Mouse (Mus musculus): ENCODE measurements around the gene Smox.

Gene Smox

DNA sequence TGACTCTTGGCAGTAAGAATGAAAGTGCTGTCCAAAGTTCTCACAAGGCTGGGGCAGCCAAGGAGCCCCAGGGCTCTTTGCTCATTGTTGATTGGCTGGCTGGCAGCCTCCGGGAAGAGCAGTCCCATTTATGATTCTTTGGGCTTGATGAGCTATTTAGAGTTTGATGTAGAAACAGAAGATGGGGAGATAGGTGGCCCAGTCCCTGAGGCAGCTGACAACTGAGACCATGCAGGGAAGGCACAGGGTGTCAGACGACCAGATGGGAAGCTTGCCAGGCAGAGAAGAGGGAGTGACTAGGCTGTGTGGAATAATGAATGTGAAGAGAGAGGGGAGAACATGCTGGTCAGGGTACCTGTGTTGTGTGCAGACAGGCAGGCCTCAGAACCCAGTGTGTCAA lies 22.2 kb downstream of the Smox start:
- peak; percentile 73 for DNase-seq (ENCODE audit: inconsistent ontology term)

DNA sequence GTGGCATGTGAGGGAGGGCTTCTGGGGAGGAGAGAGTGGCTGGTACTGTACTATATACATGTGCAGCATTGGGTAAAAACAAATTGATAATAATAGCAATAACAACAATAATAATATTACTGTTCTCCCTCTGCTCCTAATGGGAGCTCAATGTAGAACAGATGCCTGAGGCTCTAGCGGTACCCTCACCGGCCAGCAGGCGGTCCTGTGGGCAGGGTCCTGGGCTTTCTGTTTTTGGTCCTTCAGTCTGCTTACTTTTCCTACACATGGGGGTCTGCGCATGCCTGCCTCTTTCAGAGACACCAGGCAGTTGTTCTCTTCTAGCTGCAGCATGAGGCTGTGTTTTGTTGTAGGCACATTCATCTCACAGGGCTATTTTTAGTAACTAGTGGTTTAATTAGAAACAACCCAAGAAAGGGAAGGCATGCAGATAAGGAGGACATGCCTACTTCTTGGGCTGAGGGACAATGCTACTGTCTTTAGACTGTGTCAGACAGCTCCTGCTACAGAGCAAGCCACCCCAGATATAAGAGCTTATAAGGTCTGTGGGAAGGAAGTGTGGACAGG lies 22.8 kb downstream of the Smox start:
- no peak for DNase-seq (ENCODE audit: inconsistent ontology term)

DNA sequence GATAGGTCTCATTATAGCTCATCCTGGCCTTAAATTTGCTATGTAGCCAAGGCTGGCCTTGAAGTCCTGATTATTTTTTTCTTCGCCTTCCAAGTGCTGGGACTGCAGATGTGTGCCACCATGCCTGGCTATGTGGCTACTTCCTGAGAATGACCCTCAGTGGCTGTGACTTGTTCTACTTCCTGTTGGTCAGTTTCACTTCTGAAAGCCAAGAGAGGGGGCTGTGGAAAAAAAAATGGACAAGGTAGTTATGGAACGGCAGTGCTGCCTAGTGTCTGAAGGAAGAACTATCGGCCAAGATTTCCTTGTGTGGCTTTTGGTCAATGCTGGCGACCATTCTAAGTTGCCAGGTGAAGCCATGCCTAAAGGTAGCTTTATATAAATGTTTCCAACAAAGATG lies 26.3 kb downstream of the Smox start:
- DNase-seq (ENCODE audit: inconsistent ontology term): no peak

- DNase-seq (ENCODE audit: inconsistent ontology term): no peak
These were observed 27.5 kb downstream of the Smox start for GRCm38 (mm10) chr2:131518790-131519189.

DNA sequence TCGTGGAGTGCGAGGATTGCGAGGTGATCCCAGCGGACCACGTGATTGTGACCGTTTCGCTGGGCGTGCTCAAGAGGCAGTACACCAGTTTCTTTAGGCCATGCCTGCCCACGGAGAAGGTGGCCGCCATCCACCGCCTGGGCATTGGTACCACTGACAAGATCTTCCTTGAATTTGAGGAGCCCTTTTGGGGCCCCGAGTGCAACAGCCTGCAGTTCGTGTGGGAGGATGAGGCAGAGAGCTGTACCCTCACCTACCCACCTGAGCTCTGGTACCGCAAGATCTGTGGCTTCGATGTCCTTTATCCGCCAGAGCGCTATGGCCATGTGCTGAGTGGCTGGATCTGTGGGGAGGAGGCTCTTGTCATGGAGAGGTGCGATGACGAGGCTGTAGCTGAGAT lies 29.4 kb downstream of the Smox start:
- no peak for DNase-seq (ENCODE audit: inconsistent ontology term)

- DNase-seq (ENCODE audit: inconsistent ontology term): no peak
These were observed 35.8 kb downstream of the Smox start for GRCm38 (mm10) chr2:131527061-131527460.

- DNase-seq (ENCODE audit: inconsistent ontology term): peak; percentile 58
These were observed 38.8 kb downstream of the Smox start for GRCm38 (mm10) chr2:131529898-131530622.

DNA sequence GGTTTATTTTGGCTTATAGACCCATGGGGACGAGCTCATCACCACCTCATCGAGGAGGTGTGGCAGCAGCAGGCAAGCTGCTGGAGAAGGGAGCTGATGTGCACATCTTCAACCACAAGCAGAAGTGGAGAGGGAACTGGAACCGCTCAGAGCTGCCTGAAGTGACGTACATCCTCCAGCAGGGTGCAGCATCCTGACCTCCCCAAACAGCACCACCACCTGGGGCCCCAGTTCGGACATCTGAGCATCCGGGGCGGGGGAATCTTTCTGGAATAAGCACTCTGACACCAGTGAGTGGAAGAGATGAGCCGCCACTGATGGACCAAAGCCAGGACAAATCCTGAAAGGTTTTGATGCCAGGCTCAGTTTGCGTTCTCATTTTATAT lies 39.3 kb downstream of the Smox start:
- DNase-seq (ENCODE audit: inconsistent ontology term): peak; percentile 72

DNA sequence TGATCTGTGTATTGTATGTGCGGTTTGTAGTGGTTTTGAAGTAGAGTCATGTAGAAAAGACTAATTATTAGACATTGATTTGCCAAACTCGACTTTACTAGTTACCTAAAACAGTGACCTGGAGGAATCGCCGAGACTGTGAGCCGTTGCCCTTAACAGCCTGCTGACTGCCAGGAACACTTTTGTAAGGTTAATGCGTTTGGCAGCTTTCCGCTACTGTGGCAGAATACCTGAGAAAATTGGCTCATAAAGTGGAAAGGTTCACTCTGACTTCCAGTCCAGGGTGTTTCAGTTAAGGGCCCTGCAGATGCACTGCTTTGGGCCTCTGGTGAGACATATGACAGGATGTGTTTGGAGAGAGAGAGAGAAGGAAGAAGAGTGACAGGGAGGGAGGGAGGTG lies 40.0 kb downstream of the Smox start:
- no peak for DNase-seq (ENCODE audit: inconsistent ontology term)

DNA sequence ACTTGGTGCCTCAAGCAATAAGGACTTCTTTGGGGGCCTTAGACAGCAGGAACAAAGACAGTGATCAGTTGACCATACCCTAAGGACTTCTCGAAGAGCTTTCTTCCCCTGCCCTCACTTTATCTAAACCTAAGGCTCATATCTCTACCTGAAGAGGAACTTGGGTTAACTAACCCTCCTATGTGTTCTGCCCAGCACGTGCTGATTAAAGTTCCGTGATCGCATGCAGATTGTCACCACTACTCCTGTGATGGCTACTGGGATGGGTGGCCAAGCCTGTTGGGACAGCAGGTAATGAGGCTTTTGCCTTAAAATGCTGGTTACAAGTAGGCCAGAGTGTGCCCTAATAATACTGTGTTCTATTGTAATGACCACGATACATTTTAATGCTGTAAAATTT lies 43.9 kb downstream of the Smox start:
- DNase-seq (ENCODE audit: inconsistent ontology term): no peak

DNA sequence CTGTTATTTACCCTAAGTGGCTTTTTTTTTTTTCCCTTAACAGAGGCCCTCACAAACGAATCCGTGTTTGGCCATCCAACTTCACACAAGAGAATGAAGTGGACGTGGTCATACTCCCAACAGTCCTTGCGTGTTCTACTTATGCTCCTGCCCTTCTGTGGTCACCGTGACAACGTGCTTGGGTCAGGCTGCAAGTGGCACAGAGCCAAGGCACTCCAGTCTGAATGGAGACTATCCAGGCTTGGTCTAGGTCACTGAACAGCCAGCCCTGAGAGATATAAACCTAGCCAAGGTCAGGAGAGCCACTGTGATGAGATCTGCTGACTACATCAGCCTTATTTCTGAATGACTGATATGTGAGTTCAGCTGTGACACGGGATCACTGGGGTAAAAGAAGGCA lies 47.0 kb downstream of the Smox start:
- DNase-seq (ENCODE audit: inconsistent ontology term): peak; percentile 74

- DNase-seq (ENCODE audit: inconsistent ontology term): no peak
These were observed 48.5 kb downstream of the Smox start for GRCm38 (mm10) chr2:131539780-131540179.

GRCm38 (mm10) chr2:131541686-131542085 lies 50.4 kb downstream of the Smox start:
- DNase-seq (ENCODE audit: inconsistent ontology term): peak; percentile 60

DNA sequence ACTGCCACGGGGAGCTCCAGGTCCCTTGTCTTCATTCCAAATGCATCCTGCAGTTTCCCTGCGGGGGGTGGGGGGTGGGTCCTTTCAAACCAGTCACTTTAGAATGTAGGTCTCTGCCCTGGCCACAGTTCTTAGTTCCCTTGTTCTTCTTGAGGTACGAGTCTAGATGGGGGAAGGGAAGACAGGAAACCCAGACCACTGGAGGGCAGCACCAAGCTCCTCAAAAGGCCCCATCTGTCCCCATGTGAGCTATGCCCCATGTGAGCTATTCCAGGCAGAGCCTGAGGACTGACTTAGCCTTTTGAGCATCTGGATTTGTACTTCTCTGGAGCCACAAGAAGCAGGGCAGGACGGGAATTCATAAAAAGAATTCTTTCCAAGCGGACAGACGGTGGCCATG lies 51.2 kb downstream of the Smox start:
- no peak for DNase-seq (ENCODE audit: inconsistent ontology term)

DNA sequence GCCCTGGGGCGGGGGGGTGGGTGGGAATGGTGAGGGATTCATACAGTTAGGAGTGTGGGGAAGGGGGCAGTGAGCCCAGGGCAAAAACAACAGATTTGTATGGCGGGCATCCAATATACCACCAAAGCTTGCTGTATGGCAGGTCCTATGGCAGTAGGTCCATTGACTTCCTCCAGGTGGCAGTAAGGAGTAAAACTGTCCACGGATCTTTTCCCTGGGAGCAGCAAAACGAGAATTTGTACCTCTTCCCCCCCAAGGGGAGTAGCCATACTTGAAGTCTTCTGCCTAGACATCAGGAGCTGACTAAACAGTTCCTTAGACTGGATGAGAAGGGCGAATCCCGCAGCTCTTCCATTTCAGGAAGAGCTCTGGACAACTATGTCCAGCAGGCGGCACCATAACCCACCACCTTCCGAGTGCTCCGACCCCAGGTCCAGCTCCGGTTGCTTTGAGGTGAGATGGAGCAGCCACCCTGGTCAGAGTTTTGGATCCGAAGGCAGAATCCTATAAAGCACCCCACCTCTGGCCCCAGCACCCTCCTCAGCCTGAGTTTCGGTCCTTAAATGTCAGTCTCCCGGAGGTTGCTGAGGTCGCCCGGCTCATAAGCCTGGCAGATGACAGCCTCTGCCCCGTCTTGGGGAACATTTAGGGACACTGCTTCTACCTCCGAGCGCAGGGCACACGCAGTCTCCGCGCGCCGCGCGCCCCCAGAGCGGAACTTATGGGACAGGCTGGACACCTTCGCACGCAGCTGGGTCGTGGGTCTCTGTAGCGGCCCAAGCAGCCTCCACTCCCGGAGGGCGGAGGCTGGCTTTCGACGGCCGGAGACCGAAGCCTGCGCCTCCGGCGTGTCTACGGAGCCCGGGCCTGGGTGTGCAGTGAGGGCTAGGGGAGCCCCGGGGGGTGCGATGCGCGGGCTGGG lies 54.4 kb downstream of the Smox start:
- DNase-seq (ENCODE audit: inconsistent ontology term): peak; percentile 74

- DNase-seq (ENCODE audit: inconsistent ontology term): no peak
These were observed 55.0 kb downstream of the Smox start for GRCm38 (mm10) chr2:131546308-131546700.

DNA sequence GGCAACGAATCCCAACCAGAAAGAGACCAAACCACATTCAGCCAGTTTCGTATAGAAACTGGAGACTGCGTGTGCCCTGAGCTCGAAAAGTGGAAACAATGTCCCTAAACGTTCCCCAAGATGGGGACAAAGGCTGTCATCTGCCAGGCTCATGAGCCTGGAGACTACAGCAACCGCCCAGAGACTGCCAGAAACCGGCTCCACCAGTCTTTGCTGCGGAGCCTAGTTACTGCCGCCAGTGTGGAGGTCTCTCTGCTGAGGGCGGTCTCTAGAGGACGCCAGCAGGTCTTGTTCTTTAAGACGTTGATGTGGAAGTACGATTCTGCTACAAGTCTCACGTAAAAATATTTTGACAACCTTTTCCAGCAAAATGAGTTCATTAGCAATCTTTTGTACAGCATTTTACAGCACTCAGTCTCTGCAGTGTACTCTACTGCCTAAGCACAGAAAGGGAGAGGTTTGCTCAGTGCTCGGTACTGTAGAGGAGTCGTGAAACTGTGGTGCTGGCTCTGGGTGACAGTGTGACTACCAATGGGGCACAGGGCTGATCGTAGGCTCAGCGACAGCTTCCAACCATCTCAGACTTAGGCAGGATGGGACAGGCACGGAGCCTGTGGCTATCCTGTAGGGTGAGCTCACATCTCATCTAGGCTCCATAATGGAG lies 55.6 kb downstream of the Smox start:
- DNase-seq (ENCODE audit: inconsistent ontology term): no peak

DNA sequence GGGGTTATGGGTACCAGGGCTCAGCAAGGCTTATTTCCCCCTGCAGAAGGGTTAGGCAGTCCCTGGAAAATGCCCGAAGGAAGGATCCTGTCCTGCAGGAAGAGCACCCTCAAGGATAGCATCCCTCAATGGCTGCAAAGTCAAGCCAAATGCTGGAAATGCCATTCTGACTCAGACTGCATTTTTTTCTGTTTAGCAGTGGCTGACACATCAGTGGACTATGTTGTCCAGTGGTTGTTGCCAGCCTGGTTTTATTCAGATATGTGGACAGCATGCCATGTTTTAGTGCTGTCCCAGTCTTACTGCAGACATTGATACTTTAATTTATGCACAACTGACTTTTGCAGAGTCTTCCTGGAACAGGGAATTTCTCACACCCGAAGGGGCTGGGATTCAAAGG lies 57.0 kb downstream of the Smox start:
- peak; percentile 86 for DNase-seq (ENCODE audit: inconsistent ontology term)

- DNase-seq (ENCODE audit: inconsistent ontology term): no peak
These were observed 57.8 kb downstream of the Smox start for GRCm38 (mm10) chr2:131549090-131549489.

GRCm38 (mm10) chr2:131550474-131550873 lies 59.2 kb downstream of the Smox start:
- no peak for DNase-seq (ENCODE audit: inconsistent ontology term)

GRCm38 (mm10) chr2:131550906-131551305 lies 59.6 kb downstream of the Smox start:
- DNase-seq (ENCODE audit: inconsistent ontology term): peak; percentile 86

Data from Muller cell, postnatal 12 days (primary cell).